Mouse (Mus musculus) ES-E14 (cell line): ENCODE data around the gene Ccdc85c.

Source experiments
- CHD2 ChIP-seq: IDR thresholded peaks from 2 replicates; pipeline ENCODE4 v1.6.1; 2014; ENCODE audit warnings: mild to moderate bottlenecking, low read depth, low read length, inconsistent platforms
- MAFK ChIP-seq: IDR thresholded peaks from 2 replicates; pipeline ENCODE4 v1.6.1; 2014; ENCODE audit warnings: mild to moderate bottlenecking, low read depth, low read length, inconsistent platforms; ENCODE audit not compliant: insufficient read depth
- ZC3H11A ChIP-seq: IDR thresholded peaks from 2 replicates; pipeline ENCODE4 v1.6.1; 2012; ENCODE audit warnings: low read depth, mild to moderate bottlenecking, inconsistent platforms, low read length, borderline replicate concordance
- ZNF384 ChIP-seq: IDR thresholded peaks from 2 replicates; pipeline ENCODE4 v1.6.1; 2012; ENCODE audit warnings: low read depth, low read length, inconsistent platforms

GRCm38 (mm10) chr12:108163706-108164105 lies 111.5 kb downstream of the Ccdc85c start:
- TF ChIP-seq CHD2 (no peak), MAFK (no peak), ZC3H11A (no peak), ZNF384 (no peak)
